Mouse (Mus musculus) lung, postnatal 0 days (tissue): ENCODE data around the gene Tmem136. TPM values are rescaled to one million over a fixed set of nuclear protein-coding genes. Genes with fewer than 3 reads are reported as not detected.

Experiments used
- ATAC-seq: fragments of 200-750 bp; cut with Nextera tagmentation; 2 replicates; pipeline ENCODE4 v1.8.0; 2017; ENCODE audit warnings: moderate library complexity
- DNase-seq: peaks from one replicate; pipeline ENCODE4 v3.0.0-alpha.2; 2016; ENCODE audit warnings: low spot score
- H3K27ac ChIP-seq: fragments of 300-500 bp; sonication (generic); 2 replicates; pipeline ENCODE4 v1.5.1; 2014; ENCODE audit warnings: antibody characterized with exemption, mild to moderate bottlenecking, low read length, mixed read lengths
- H3K27me3 ChIP-seq: fragments of 300-500 bp; sonication (generic); replicated peaks from 2 replicates; pipeline ENCODE4 v1.6.1; 2014; ENCODE audit warnings: low read length, mixed read lengths; ENCODE audit not compliant: insufficient read depth
- H3K36me3 ChIP-seq: fragments of 300-500 bp; sonication (generic); 2 replicates; pipeline ENCODE4 v1.6.1; 2014; ENCODE audit warnings: low read length, mixed read lengths; ENCODE audit not compliant: insufficient read depth
- H3K4me1 ChIP-seq: fragments of 300-500 bp; sonication (generic); 2 replicates; pipeline ENCODE4 v1.6.1; 2014; ENCODE audit warnings: antibody characterized with exemption, low read depth, low read length, mixed read lengths; ENCODE audit not compliant: insufficient read depth
- H3K4me2 ChIP-seq: fragments of 300-500 bp; sonication (generic); replicated peaks from 2 replicates; pipeline ENCODE4 v1.6.1; 2014; ENCODE audit warnings: low read depth, mild to moderate bottlenecking, low read length, moderate library complexity, mixed read lengths
- H3K4me3 ChIP-seq: fragments of 300-500 bp; sonication (generic); 2 replicates; pipeline ENCODE4 v1.5.1; 2014; ENCODE audit warnings: low read depth, low read length
- H3K9ac ChIP-seq: fragments of 300-500 bp; sonication (generic); replicated peaks from 2 replicates; pipeline ENCODE4 v1.6.1; 2014; ENCODE audit warnings: low read depth, mild to moderate bottlenecking
- H3K9me3 ChIP-seq: fragments of 300-500 bp; sonication (generic); 2 replicates; pipeline ENCODE4 v1.6.1; 2016; ENCODE audit warnings: low read length, mixed read lengths
- CTCF ChIP-seq: IDR thresholded peaks from 2 replicates; pipeline ENCODE4 v1.5.1; 2016; ENCODE audit warnings: antibody characterized with exemption, mild to moderate bottlenecking
- EP300 ChIP-seq: IDR thresholded peaks from 2 replicates; pipeline ENCODE4 v1.6.1; 2016; ENCODE audit warnings: antibody characterized with exemption, mild to moderate bottlenecking, control low read depth
- WGBS: fragments of 180-500 bp; shearing (Covaris S2); extraction: QIAGEN DNeasy Blood & Tissue Kit; methylation state at CpG from one replicate; pipeline ENCODE4 v1.1.7; 2014; 5-methylcytosine and 5-hydroxymethylcytosine counted together
- polyA plus RNA-seq: library from polyadenylated mRNA; unstranded; fragments of >200 nt; fragmentation: Nextera tagmentation; extraction: Ambion mirVana; gene quantifications from 2 replicates; pipeline ENCODE4 v1.2.1, GENCODE M21; 2015

Gene Tmem136
- polyA plus RNA-seq, 1 experiment from 2014 or later, result 2.8 TPM

DNA sequence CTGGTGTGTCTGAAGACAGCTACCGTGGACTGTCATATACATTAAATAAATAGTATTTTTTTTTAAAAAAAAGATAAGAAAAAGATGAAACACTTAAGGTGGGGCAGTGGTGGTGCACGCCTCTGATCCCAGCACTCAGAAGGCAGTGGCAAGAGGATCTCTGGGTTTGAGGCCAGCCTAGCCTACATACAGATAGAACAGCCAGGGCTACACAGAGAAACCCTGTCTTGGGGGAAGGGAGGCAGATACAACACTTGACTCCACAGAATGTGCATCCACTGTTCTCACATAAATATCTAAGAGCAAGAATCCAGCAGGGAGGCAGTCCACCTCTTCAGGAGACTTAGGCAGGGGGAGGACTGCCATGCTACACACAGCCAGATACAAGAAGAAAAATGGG, 13.4 kb downstream of the Tmem136 start:
- no peak overlapping the region for H3K27ac ChIP-seq
- no peak overlapping the region for H3K9ac ChIP-seq

DNA sequence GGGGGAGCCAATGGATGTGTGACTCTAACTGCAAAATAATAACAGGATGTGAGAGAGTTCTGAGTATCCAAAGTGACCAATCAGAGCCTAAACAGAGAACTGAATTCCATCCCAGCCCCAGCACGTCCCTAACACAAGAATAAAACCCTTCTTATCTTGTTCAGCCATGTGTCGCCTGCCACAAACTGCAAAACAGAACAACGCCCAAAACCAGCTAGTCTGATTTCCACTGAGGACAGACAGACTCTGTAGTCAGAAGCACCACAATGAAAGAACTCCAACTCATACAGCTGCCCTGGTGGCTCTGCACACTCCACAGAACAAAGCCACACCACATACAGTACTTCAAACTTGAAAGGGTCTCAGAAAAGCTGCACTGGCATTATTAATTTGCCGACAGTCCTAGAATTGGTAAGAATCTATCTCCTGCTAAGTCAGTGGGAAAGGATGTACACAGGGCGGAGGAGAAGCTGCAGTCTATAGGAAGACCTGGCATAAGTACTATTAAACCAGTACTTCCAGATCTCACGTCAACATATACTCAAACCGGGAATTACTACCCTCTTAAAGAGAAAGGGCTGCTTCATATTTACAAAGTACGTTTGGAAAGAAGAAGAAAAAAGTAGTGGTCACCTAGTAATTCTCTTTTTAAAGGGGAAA, 14.3 kb downstream of the Tmem136 start:
- ATAC-seq, result peak; percentile 11; the same call in 1 of the 2 replicates
- peak; percentile 57 for DNase-seq
- H3K4me3 ChIP-seq, result peak overlapping the region; percentile 95

More for the DNA sequence above, 13.4 kb downstream of the Tmem136 start:
- Histone ChIP-seq H3K9me3 (no peaks in the 10 kb centered on the region), H3K27me3 (no peaks in the 10 kb centered on the region), H3K4me1 (peaks cover 5% of the 10 kb centered on the region; the same call in 1 of the 2 replicates), H3K4me2 (peak overlapping the region; percentile 78), H3K4me3 (peak overlapping the region; percentile 95), H3K36me3 (no peaks in the 10 kb centered on the region)
- 58% methylated on average over 2 of the region's 2 CpGs for WGBS
- DNase-seq (no peak), ATAC-seq (no peak)
- TF ChIP-seq CTCF, result no peak

DNA sequence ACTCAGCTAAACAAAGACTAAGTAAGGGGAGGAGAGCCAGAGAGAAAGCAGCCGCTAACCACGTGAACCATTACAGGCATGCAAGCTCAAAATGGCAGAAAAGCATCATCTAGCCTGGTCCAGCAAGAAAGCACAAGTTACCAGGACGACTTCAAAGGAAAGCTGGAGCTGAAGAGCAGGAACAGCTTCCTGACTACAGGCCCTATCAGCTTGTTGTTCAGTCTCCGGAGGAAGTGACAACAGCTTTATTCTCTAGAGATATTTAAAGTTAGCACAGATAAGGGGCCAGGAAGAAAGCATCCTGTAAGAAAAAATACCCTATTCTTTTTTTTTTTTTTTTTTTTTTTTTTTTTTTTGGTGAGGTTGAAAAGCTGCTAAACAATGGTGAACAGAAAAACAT, 17.4 kb downstream of the Tmem136 start:
- WGBS, result 37% methylated on average over 4 of the region's 4 CpGs
- DNase-seq, result peak; percentile 30
- Histone ChIP-seq H3K4me1 (peaks cover 4% of the 10 kb centered on the region; the same call in 1 of the 2 replicates), H3K9me3 (no peaks in the 10 kb centered on the region), H3K4me3 (no peak overlapping the region), H3K4me2 (no peak overlapping the region), H3K36me3 (no peaks in the 10 kb centered on the region), H3K27me3 (no peaks in the 10 kb centered on the region), H3K9ac (no peak overlapping the region), H3K27ac (no peak overlapping the region)
- TF ChIP-seq CTCF (no peak), EP300 (no peak)
- ATAC-seq, result peak; percentile 9; the same call in 1 of the 2 replicates

More for the DNA sequence above, 14.3 kb downstream of the Tmem136 start:
- Histone ChIP-seq H3K27me3 (no peaks in the 10 kb centered on the region), H3K9me3 (no peaks in the 10 kb centered on the region), H3K4me1 (peaks cover 4% of the 10 kb centered on the region; the same call in 1 of the 2 replicates), H3K4me2 (peak overlapping the region; percentile 78), H3K9ac (peak overlapping the region; percentile 26; the same call in 1 of the 2 replicates), H3K36me3 (no peaks in the 10 kb centered on the region), H3K27ac (peak overlapping the region; percentile 63; the same call in 1 of the 2 replicates)
- TF ChIP-seq CTCF (no peak), EP300 (peak; percentile 39; the same call in 1 of the 2 replicates)
- 34% methylated on average over 8 of the region's 8 CpGs for WGBS

DNA sequence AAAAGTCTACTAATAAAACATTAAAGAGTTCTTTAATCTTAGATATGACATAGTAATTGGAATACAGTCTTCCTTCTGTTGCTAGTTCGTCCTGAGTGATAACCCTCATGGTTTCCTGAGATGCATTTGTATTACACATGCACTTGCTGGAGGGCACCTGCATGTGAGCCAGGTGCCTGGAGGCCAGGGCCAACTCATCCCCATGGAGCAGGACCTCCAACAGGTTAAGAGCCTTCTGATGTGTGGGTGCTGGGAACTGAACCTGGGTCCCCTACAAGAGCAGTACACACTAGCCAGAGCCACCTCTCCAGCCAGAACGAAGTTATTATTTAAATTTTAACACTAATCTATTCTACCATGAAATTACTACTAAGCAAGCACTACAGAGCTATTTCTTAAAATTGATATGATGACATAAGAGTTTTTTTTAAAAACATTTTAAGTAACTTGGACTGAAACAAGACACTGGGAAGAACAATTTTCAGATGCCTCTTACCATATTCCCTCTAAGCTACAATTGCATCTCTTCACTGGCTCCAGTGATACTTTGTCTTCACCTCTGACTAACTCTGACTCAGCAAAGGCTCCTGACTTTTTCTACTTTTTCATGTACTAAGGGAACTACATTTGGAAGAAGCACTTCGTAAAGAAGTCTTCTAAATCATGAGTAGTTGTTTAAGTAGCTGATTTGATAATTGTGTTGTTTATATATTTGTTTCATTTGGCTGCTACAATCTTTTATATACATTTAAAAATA, 18.4 kb downstream of the Tmem136 start:
- no peak for DNase-seq
- Histone ChIP-seq H3K9me3 (no peaks in the 10 kb centered on the region), H3K9ac (no peak overlapping the region), H3K4me2 (no peak overlapping the region), H3K4me3 (no peak overlapping the region), H3K4me1 (peaks cover 6% of the 10 kb centered on the region; the same call in 1 of the 2 replicates), H3K36me3 (no peaks in the 10 kb centered on the region), H3K27me3 (no peaks in the 10 kb centered on the region), H3K27ac (no peak overlapping the region)
- TF ChIP-seq CTCF, result no peak
- TF ChIP-seq EP300, result no peak
- WGBS, result 74% methylated on average over 3 of the region's 3 CpGs
- no peak for ATAC-seq

DNA sequence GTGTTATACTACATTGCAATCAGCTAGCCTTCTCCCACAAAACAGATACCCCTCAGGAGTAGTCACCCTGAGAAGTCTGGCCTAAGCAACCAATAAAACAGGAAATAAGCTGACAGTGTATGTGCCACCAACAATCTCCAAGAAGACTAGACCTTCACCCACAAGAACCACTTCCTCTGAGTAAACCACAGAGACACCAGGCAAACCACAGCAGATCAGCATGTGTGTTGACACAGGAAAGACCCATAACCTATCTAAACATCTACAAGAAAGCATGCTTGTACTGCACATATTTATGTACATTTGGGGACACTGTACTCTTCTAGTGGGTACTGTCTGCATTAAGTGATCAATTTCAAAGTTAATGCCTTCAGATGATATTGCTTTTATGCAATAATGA, 20.0 kb downstream of the Tmem136 start:
- H3K36me3 ChIP-seq, result no peaks in the 10 kb centered on the region
- ATAC-seq (no peak), DNase-seq (no peak)
- no peaks in the 10 kb centered on the region for H3K27me3 ChIP-seq
- no peak overlapping the region for H3K9ac ChIP-seq
- TF ChIP-seq EP300, result no peak
- TF ChIP-seq CTCF, result no peak
- no peaks in the 10 kb centered on the region for H3K9me3 ChIP-seq
- H3K4me3 ChIP-seq, result no peak overlapping the region
- peaks cover 3% of the 10 kb centered on the region; the same call in 1 of the 2 replicates for H3K4me1 ChIP-seq
- H3K4me2 ChIP-seq, result no peak overlapping the region
- H3K27ac ChIP-seq, result no peak overlapping the region

- no peak for ATAC-seq
- 90% methylated on average over 4 of the region's 4 CpGs for WGBS
Measured at GRCm38 (mm10) chr9:43094828-43095227, 21.5 kb downstream of the Tmem136 start.

More at GRCm38 (mm10) chr9:43094828-43095227, 21.5 kb downstream of the Tmem136 start:
- Histone ChIP-seq H3K27me3 (no peaks in the 10 kb centered on the region), H3K4me2 (no peak overlapping the region), H3K4me1 (peaks cover 3% of the 10 kb centered on the region; the same call in 1 of the 2 replicates), H3K9me3 (no peaks in the 10 kb centered on the region), H3K4me3 (no peak overlapping the region), H3K27ac (no peak overlapping the region), H3K36me3 (no peaks in the 10 kb centered on the region), H3K9ac (no peak overlapping the region)
- DNase-seq, result no peak
- TF ChIP-seq EP300 (no peak), CTCF (no peak)
